Mouse (Mus musculus): ENCODE data around the gene Slc19a1. TPM values are rescaled to one million over a fixed set of nuclear protein-coding genes. Genes with fewer than 3 reads are reported as not detected.

The Slc19a1 gene
- total RNA-seq, 1 experiment, result 32.4 TPM

DNA sequence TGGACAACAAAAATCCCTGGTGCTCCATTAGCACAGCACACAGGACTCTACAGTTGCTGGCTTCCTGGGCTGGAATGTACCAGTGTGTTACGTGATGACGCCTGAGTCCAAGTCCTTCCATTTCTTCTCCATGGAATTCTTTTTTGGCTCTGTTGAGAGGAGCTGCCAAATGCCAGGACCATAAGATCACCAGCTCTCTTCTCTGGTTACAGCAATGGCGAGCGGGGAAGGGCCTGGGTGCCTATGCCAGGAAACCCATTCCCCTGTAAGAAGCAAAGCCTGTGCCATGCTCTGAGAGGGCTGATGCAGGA lies 65.8 kb downstream of the Slc19a1 start:
- no peak for DNase-seq (ENCODE audit: low read depth, low spot score)
- H3K27ac ChIP-seq (ENCODE audit: insufficient read depth, low read depth, low read length, poor library complexity, severe bottlenecking), result no peak overlapping the region
- peaks cover 28% of the 10 kb centered on the region for H3K36me3 ChIP-seq (ENCODE audit: control insufficient read depth, insufficient read depth, low read length, poor library complexity, severe bottlenecking)
- TF ChIP-seq ZC3H11A (IDR thresholded peaks at IDR 0.05; ENCODE audit: borderline replicate concordance, low read depth, low read length), result no peak
- TF ChIP-seq HCFC1 (IDR thresholded peaks at IDR 0.05; ENCODE audit: borderline replicate concordance, insufficient read depth, low read length), result no peak
- TF ChIP-seq MAFK (IDR thresholded peaks at IDR 0.05; ENCODE audit: insufficient read depth, low read depth, low read length), result no peak
- no peak for TF ChIP-seq ZNF384 (IDR thresholded peaks at IDR 0.05; ENCODE audit: low read depth, low read length)
- no peak for TF ChIP-seq CHD2 (IDR thresholded peaks at IDR 0.05; ENCODE audit: low read depth, low read length)
- no peak overlapping the region for H3K9ac ChIP-seq (ENCODE audit: insufficient read depth, low read depth, low read length, poor library complexity, severe bottlenecking)
- H3K4me3 ChIP-seq (ENCODE audit: insufficient read depth in 1 of 2, low read depth in 1 of 2, low read length in 2 of 2, poor library complexity in 1 of 2, severe bottlenecking in 1 of 2), result no peak overlapping the region
- in situ Hi-C loops (cut with MboI; ENCODE audit: low sequenced_read_pairs in 2 of 2, unreplicated experiment in 2 of 2), result no loop called here
- H3K4me1 ChIP-seq (ENCODE audit: control insufficient read depth in 2 of 2, insufficient read depth in 2 of 2, low read length in 2 of 2, poor library complexity in 1 of 2), result peaks cover 2 to 27% of the 10 kb centered on the region in 2 experiments; a peak in 2 of 4 replicates
- H3K9me3 ChIP-seq (ENCODE audit: control insufficient read depth, insufficient read depth, low read depth, low read length), result no peaks in the 10 kb centered on the region

DNA sequence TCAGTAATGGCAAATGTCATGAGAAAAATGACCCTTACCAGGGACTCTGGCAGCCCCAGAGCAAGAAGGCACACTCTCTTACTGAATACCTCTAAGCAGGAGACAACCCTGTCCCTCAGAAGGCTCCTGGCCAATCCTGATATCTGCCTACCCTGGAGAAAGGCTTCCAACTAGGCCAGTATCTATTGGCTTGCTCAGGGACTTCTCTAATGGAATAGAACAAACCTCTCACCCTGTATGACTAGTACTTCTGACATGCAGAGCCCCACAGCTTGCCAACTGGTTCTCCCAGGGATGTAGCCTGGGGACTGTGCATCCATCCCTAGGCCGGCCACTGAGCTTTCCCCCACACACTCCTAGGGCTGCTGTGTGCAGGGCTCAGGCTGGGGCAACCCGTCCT lies 66.6 kb downstream of the Slc19a1 start:
- Histone ChIP-seq H3K4me1 (ENCODE audit: control insufficient read depth in 2 of 2, insufficient read depth in 2 of 2, low read length in 2 of 2, poor library complexity in 1 of 2) (peaks cover 2 to 27% of the 10 kb centered on the region in 2 experiments; a peak in 2 of 4 replicates), H3K36me3 (ENCODE audit: control insufficient read depth, insufficient read depth, low read length, poor library complexity, severe bottlenecking) (peaks cover 28% of the 10 kb centered on the region), H3K27ac (ENCODE audit: insufficient read depth, low read depth, low read length, poor library complexity, severe bottlenecking) (no peak overlapping the region), H3K9ac (ENCODE audit: insufficient read depth, low read depth, low read length, poor library complexity, severe bottlenecking) (no peak overlapping the region), H3K9me3 (ENCODE audit: control insufficient read depth, insufficient read depth, low read depth, low read length) (no peaks in the 10 kb centered on the region), H3K4me3 (ENCODE audit: insufficient read depth in 1 of 2, low read depth in 1 of 2, low read length in 2 of 2, poor library complexity in 1 of 2, severe bottlenecking in 1 of 2) (no peak overlapping the region)
- TF ChIP-seq CHD2 (IDR thresholded peaks at IDR 0.05; ENCODE audit: low read depth, low read length), result no peak
- TF ChIP-seq ZNF384 (IDR thresholded peaks at IDR 0.05; ENCODE audit: low read depth, low read length), result no peak
- TF ChIP-seq ZC3H11A (IDR thresholded peaks at IDR 0.05; ENCODE audit: borderline replicate concordance, low read depth, low read length), result no peak
- no peak for TF ChIP-seq HCFC1 (IDR thresholded peaks at IDR 0.05; ENCODE audit: borderline replicate concordance, insufficient read depth, low read length)
- no peak for TF ChIP-seq MAFK (IDR thresholded peaks at IDR 0.05; ENCODE audit: insufficient read depth, low read depth, low read length)
- no peak for DNase-seq (ENCODE audit: low read depth, low spot score)
- in situ Hi-C loops (cut with MboI; ENCODE audit: low sequenced_read_pairs in 2 of 2, unreplicated experiment in 2 of 2), result no loop called here

DNA sequence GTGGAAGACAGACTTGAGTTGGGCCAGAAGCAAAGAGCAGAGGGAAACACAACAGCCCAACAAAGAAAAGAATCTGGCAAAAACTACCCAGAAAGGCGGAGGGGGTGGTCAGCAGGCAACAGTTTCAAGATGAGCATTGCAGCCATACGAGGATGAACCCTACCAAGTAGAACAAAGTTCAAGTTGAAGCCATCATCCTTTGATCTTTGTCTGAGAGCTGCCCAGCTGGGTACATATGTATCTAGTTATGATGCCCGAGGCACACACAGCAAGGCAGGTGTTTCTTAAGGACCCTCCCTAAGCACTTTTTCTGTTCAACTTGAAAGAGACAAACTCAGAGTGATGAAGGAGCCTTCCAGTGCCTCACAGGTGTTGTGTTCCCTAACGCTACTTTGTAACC lies 67.7 kb downstream of the Slc19a1 start:
- Histone ChIP-seq H3K9me3 (ENCODE audit: control insufficient read depth, insufficient read depth, low read depth, low read length) (no peaks in the 10 kb centered on the region), H3K4me3 (ENCODE audit: insufficient read depth in 1 of 2, low read depth in 1 of 2, low read length in 2 of 2, poor library complexity in 1 of 2, severe bottlenecking in 1 of 2) (no peak overlapping the region), H3K27ac (ENCODE audit: insufficient read depth, low read depth, low read length, poor library complexity, severe bottlenecking) (no peak overlapping the region), H3K9ac (ENCODE audit: insufficient read depth, low read depth, low read length, poor library complexity, severe bottlenecking) (no peak overlapping the region), H3K4me1 (ENCODE audit: control insufficient read depth in 2 of 2, insufficient read depth in 2 of 2, low read length in 2 of 2, poor library complexity in 1 of 2) (peaks cover 2 to 31% of the 10 kb centered on the region in 2 experiments; a peak in 2 of 4 replicates), H3K36me3 (ENCODE audit: control insufficient read depth, insufficient read depth, low read length, poor library complexity, severe bottlenecking) (peaks cover 21% of the 10 kb centered on the region)
- in situ Hi-C loops (cut with MboI; ENCODE audit: low sequenced_read_pairs in 2 of 2, unreplicated experiment in 2 of 2), result no loop called here
- no peak for DNase-seq (ENCODE audit: low read depth, low spot score)
- no peak for TF ChIP-seq ZNF384 (IDR thresholded peaks at IDR 0.05; ENCODE audit: low read depth, low read length)
- TF ChIP-seq CHD2 (IDR thresholded peaks at IDR 0.05; ENCODE audit: low read depth, low read length), result no peak
- TF ChIP-seq MAFK (IDR thresholded peaks at IDR 0.05; ENCODE audit: insufficient read depth, low read depth, low read length), result no peak
- TF ChIP-seq HCFC1 (IDR thresholded peaks at IDR 0.05; ENCODE audit: borderline replicate concordance, insufficient read depth, low read length), result no peak
- TF ChIP-seq ZC3H11A (IDR thresholded peaks at IDR 0.05; ENCODE audit: borderline replicate concordance, low read depth, low read length), result no peak

DNA sequence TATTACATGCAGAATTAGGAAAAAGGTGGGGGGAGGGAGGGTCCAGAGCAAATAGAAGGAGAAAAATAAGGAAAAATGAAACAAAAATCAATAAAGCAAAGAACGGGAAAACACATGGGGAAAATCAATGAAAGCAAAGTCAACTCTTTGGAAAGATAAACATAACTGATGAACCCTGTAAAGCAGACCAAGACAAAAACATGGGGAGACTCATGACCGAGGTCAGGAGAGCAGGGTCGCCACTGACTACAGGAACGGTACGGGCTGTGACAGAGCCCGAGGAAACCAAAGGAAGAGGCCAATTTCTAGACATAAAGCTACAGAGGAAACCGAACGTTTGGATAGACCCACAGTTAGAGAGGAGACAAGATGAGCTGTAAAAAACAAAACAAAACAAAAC lies 71.6 kb downstream of the Slc19a1 start:
- DNase-seq (ENCODE audit: low read depth, low spot score), result no peak
- H3K36me3 ChIP-seq (ENCODE audit: control insufficient read depth, insufficient read depth, low read length, poor library complexity, severe bottlenecking), result peaks cover 7% of the 10 kb centered on the region; the same call in 1 of the 2 replicates
- no peak for TF ChIP-seq MAFK (IDR thresholded peaks at IDR 0.05; ENCODE audit: insufficient read depth, low read depth, low read length)
- no peak for TF ChIP-seq ZC3H11A (IDR thresholded peaks at IDR 0.05; ENCODE audit: borderline replicate concordance, low read depth, low read length)
- TF ChIP-seq HCFC1 (IDR thresholded peaks at IDR 0.05; ENCODE audit: borderline replicate concordance, insufficient read depth, low read length), result no peak
- TF ChIP-seq ZNF384 (IDR thresholded peaks at IDR 0.05; ENCODE audit: low read depth, low read length), result no peak
- no peak for TF ChIP-seq CHD2 (IDR thresholded peaks at IDR 0.05; ENCODE audit: low read depth, low read length)
- in situ Hi-C loops (cut with MboI; ENCODE audit: low sequenced_read_pairs in 2 of 2, unreplicated experiment in 2 of 2), result no loop called here
- peaks cover 0 to 13% of the 10 kb centered on the region in 2 experiments; a peak in 2 of 4 replicates for H3K4me1 ChIP-seq (ENCODE audit: control insufficient read depth in 2 of 2, insufficient read depth in 2 of 2, low read length in 2 of 2, poor library complexity in 1 of 2)
- H3K9ac ChIP-seq (ENCODE audit: insufficient read depth, low read depth, low read length, poor library complexity, severe bottlenecking), result no peak overlapping the region
- H3K4me3 ChIP-seq (ENCODE audit: insufficient read depth in 1 of 2, low read depth in 1 of 2, low read length in 2 of 2, poor library complexity in 1 of 2, severe bottlenecking in 1 of 2), result no peak overlapping the region
- no peaks in the 10 kb centered on the region for H3K9me3 ChIP-seq (ENCODE audit: control insufficient read depth, insufficient read depth, low read depth, low read length)
- no peak overlapping the region for H3K27ac ChIP-seq (ENCODE audit: insufficient read depth, low read depth, low read length, poor library complexity, severe bottlenecking)

DNA sequence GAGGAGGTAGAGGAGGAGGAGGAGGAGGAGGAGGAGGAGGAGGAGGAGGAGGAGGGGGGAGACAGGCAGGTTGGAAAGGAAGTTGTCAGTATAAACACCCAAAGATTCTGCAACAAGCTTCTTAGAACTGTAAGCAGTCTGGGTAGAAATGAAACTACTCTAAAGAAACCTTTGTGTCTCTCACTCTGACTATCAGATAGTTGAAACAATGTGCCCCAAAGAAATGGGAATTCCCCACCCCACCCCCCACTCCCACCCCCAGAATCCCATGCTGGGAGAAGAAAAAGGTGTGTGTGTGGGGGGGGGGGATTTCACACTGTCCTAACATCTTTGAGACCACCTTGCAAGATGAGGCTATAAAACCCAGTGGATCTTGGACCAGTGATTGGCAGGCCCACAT lies 72.3 kb downstream of the Slc19a1 start:
- Histone ChIP-seq H3K9ac (ENCODE audit: insufficient read depth, low read depth, low read length, poor library complexity, severe bottlenecking) (no peak overlapping the region), H3K27ac (ENCODE audit: insufficient read depth, low read depth, low read length, poor library complexity, severe bottlenecking) (no peak overlapping the region), H3K9me3 (ENCODE audit: control insufficient read depth, insufficient read depth, low read depth, low read length) (no peaks in the 10 kb centered on the region), H3K4me1 (ENCODE audit: control insufficient read depth in 2 of 2, insufficient read depth in 2 of 2, low read length in 2 of 2, poor library complexity in 1 of 2) (peaks cover 0 to 10% of the 10 kb centered on the region in 2 experiments; a peak in 2 of 4 replicates), H3K4me3 (ENCODE audit: insufficient read depth in 1 of 2, low read depth in 1 of 2, low read length in 2 of 2, poor library complexity in 1 of 2, severe bottlenecking in 1 of 2) (no peak overlapping the region), H3K36me3 (ENCODE audit: control insufficient read depth, insufficient read depth, low read length, poor library complexity, severe bottlenecking) (peaks cover 7% of the 10 kb centered on the region; the same call in 1 of the 2 replicates)
- DNase-seq (ENCODE audit: low read depth, low spot score), result no peak
- in situ Hi-C loops (cut with MboI; ENCODE audit: low sequenced_read_pairs in 2 of 2, unreplicated experiment in 2 of 2), result no loop called here
- TF ChIP-seq ZC3H11A (IDR thresholded peaks at IDR 0.05; ENCODE audit: borderline replicate concordance, low read depth, low read length), result no peak
- no peak for TF ChIP-seq MAFK (IDR thresholded peaks at IDR 0.05; ENCODE audit: insufficient read depth, low read depth, low read length)
- TF ChIP-seq ZNF384 (IDR thresholded peaks at IDR 0.05; ENCODE audit: low read depth, low read length), result no peak
- no peak for TF ChIP-seq HCFC1 (IDR thresholded peaks at IDR 0.05; ENCODE audit: borderline replicate concordance, insufficient read depth, low read length)
- TF ChIP-seq CHD2 (IDR thresholded peaks at IDR 0.05; ENCODE audit: low read depth, low read length), result no peak
